Mouse (Mus musculus) hindbrain, embryonic 16.5 days (tissue): ENCODE measurements at regions not wholly inside any gene's neighbourhood (a gene's known extent, or its start where the extent isn't known, plus 50 kb on each side); places are given as distances from the start of the nearest gene placed in this dataset.

Source experiments
- ATAC-seq: fragments of 200-750 bp; cut with Nextera tagmentation; 2 replicates; pipeline ENCODE4 v1.8.0; 2017; ENCODE audit warnings: moderate TSS enrichment, moderate library complexity
- H3K27ac ChIP-seq: fragments of 300-500 bp; sonication (generic); 2 replicates; pipeline ENCODE4 v1.5.1; 2014; ENCODE audit warnings: low read depth, mild to moderate bottlenecking, control low read depth, low read length, moderate library complexity
- H3K27me3 ChIP-seq: fragments of 300-500 bp; sonication (generic); replicated peaks from 2 replicates; pipeline ENCODE4 v1.6.1; 2014; ENCODE audit warnings: low read length; ENCODE audit not compliant: control insufficient read depth, insufficient read depth
- H3K36me3 ChIP-seq: fragments of 300-500 bp; sonication (generic); 2 replicates; pipeline ENCODE4 v1.6.1; 2014; ENCODE audit warnings: mild to moderate bottlenecking, low read length, moderate library complexity, mixed read lengths; ENCODE audit not compliant: control insufficient read depth, insufficient read depth
- H3K4me1 ChIP-seq: fragments of 300-500 bp; sonication (generic); 2 replicates; pipeline ENCODE4 v1.6.1; 2014; ENCODE audit warnings: low read depth, low read length; ENCODE audit not compliant: control insufficient read depth, insufficient read depth
- H3K4me2 ChIP-seq: fragments of 300-500 bp; sonication (generic); 2 replicates; pipeline ENCODE4 v1.6.1; 2014; ENCODE audit warnings: mild to moderate bottlenecking, low read length, control low read depth, moderate library complexity
- H3K4me3 ChIP-seq: fragments of 300-500 bp; sonication (generic); 2 replicates; pipeline ENCODE4 v1.5.1; 2014; ENCODE audit warnings: mild to moderate bottlenecking, low read length, control low read depth, moderate library complexity
- H3K9ac ChIP-seq: fragments of 300-500 bp; sonication (generic); 2 replicates; pipeline ENCODE4 v1.6.1; 2014; ENCODE audit warnings: low read depth, mild to moderate bottlenecking, control low read depth, low read length, moderate library complexity
- H3K9me3 ChIP-seq: fragments of 300-500 bp; sonication (generic); 2 replicates; pipeline ENCODE4 v1.6.1; 2014; ENCODE audit warnings: mild to moderate bottlenecking, low read length, moderate library complexity; ENCODE audit not compliant: control insufficient read depth
- WGBS: fragments of 180-500 bp; shearing (Covaris S2); extraction: QIAGEN DNeasy Blood & Tissue Kit; methylation state at CpG from one replicate; pipeline ENCODE4 v1.1.7; 2014; 5-methylcytosine and 5-hydroxymethylcytosine counted together

DNA sequence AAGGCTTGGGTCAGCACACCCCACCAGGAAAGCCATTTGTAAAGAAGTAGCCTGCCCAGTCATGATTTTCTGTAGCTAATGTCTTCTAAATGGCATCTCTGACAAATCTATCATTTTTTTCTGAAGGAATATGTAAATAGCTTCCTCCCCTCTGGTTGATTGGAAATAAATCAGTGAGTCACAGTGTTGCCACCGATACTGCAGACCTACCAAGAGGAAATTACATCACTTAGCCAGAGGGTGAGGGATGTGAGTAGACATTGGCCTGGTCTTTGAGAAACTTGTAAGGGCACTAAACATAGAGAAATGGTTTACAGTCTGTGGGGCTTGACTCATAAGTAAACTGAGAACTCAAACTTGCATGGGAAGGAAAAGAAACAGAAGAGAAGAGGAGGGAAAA, 163.1 kb upstream of the 4930412O13Rik start:
- Histone ChIP-seq H3K36me3 (no peaks in the 10 kb centered on the region), H3K4me2 (no peak overlapping the region), H3K4me1 (no peaks in the 10 kb centered on the region), H3K27me3 (no peaks in the 10 kb centered on the region), H3K9ac (no peak overlapping the region), H3K9me3 (no peaks in the 10 kb centered on the region), H3K27ac (no peak overlapping the region), H3K4me3 (no peak overlapping the region)
- 79% methylated on average over 1 of the region's 1 CpGs for WGBS
- no peak for ATAC-seq

DNA sequence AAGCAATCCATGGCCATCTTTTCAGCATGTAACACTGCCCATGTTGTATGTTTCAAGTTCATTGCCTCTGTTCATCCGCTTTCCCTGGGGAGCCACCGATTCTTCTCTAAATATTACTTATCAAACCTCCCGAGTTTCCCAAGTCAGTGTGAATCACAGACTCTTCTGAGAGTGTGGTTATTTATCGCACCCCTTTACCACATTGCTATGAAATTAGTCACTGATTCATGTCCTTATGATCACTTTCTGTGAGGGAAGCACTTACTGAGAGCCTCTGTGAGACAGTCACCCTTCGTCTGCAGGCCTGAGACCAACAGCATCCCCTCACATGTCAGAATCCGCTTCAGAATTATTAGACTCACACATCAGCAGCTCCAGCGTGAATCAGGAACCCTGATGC, 147.8 kb upstream of the 4930412O13Rik start:
- no peak for ATAC-seq
- H3K4me3 ChIP-seq = no peak overlapping the region

DNA sequence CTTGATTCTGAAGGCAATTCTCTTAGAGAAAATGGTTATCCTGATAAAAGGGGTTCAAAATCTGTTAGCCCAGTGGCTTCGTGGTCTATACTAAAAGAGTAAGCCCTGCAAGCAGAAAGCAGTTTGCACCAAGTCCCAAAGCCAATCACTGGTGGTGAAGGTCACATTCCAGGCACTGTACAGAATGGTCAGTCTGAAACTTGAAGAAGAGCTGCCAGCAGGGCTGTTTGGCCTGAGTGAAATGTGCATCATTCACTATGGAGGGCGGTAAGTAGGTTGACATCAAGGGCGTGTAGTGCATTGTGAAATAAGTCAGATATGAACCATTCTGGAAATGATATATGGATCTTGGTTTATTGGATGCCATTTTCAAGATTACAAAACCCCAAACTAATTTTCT, 136.9 kb upstream of the 4930412O13Rik start:
- Histone ChIP-seq H3K27ac (no peak overlapping the region), H3K4me1 (no peaks in the 10 kb centered on the region), H3K9me3 (no peaks in the 10 kb centered on the region), H3K4me2 (no peak overlapping the region), H3K36me3 (no peaks in the 10 kb centered on the region), H3K4me3 (no peak overlapping the region), H3K9ac (no peak overlapping the region), H3K27me3 (no peaks in the 10 kb centered on the region)
- no peak for ATAC-seq
- WGBS = 91% methylated on average over 3 of the region's 3 CpGs

More for the DNA sequence above, 147.8 kb upstream of the 4930412O13Rik start:
- no peak overlapping the region for H3K9ac ChIP-seq
- no peak overlapping the region for H3K27ac ChIP-seq
- H3K4me2 ChIP-seq = no peak overlapping the region
- H3K9me3 ChIP-seq = no peaks in the 10 kb centered on the region
- WGBS = 89% methylated on average over 7 of the region's 7 CpGs
- H3K36me3 ChIP-seq = no peaks in the 10 kb centered on the region
- H3K4me1 ChIP-seq = no peaks in the 10 kb centered on the region
- no peaks in the 10 kb centered on the region for H3K27me3 ChIP-seq

DNA sequence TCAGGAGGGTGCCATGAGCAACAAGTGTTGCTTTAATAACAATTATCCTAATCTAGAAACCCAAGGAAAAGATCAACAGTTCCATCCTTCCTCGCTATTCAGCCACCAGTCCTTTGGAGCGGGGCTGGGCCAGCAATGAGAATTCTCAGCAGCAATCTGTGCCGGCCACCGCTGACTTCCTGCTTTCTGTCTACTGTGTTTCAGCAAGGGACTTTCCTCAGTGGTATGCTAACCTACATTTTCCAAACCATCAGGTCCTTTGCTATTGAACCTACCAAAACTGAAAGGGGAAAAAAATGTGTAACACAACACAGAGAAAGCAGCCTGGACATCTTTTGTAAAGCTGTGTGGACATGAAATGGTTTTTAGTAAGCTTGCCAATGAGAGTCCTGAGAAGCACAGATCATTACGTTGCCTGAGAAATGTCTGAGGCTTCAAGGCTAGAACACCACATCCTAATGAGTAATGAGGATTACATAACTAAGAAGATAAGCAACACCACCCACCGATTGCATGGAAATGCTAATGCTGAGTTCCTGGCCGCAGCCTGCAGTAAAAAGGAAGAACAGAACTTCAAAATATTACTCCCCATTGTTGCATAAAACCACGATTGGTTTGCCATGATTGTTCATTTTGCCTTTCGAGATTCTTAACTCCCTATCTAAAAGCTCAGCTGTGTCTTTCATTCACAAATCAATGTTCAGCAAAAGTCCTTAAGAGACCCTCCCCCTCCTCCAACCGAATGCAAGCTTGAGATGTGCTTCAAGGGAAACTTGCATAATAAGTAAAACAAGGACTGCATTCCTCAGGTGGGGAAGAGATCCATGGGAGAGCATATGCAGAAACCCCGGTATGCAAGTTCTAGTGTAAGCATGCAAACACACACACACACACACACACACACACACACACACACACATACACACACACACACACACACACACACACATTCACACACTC, 130.9 kb upstream of the 4930412O13Rik start:
- WGBS = 42% methylated on average over 11 of the region's 11 CpGs
- no peak overlapping the region for H3K4me3 ChIP-seq
- no peak overlapping the region for H3K4me2 ChIP-seq
- H3K9ac ChIP-seq = no peak overlapping the region
- no peak overlapping the region for H3K27ac ChIP-seq
- H3K4me1 ChIP-seq = no peaks in the 10 kb centered on the region
- H3K36me3 ChIP-seq = no peaks in the 10 kb centered on the region
- no peaks in the 10 kb centered on the region for H3K9me3 ChIP-seq
- no peak for ATAC-seq
- H3K27me3 ChIP-seq = no peaks in the 10 kb centered on the region

DNA sequence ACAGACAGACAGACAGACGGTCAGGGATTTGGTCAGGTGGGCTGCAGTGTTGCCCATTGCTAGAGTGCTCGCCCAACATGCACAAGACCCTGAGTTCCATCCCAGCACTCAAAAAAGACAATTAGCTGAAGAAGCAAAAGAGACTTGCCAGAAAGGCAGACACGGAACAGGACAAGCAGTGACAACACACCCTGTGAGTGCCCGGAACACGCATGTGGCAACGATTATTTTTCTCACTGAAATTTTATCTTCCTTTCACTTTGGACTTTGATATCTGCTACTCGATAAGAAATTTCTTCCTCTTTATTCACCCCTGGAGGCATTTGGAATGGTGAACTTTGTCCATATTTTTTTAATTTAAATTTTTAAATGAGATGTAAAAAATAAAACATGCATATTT, 127.4 kb upstream of the 4930412O13Rik start:
- WGBS = 92% methylated on average over 7 of the region's 7 CpGs
- ATAC-seq = no peak
- H3K36me3 ChIP-seq = no peaks in the 10 kb centered on the region
- no peak overlapping the region for H3K4me3 ChIP-seq
- H3K27ac ChIP-seq = no peak overlapping the region
- no peaks in the 10 kb centered on the region for H3K27me3 ChIP-seq
- no peak overlapping the region for H3K9ac ChIP-seq
- no peak overlapping the region for H3K4me2 ChIP-seq
- no peaks in the 10 kb centered on the region for H3K9me3 ChIP-seq
- no peaks in the 10 kb centered on the region for H3K4me1 ChIP-seq

DNA sequence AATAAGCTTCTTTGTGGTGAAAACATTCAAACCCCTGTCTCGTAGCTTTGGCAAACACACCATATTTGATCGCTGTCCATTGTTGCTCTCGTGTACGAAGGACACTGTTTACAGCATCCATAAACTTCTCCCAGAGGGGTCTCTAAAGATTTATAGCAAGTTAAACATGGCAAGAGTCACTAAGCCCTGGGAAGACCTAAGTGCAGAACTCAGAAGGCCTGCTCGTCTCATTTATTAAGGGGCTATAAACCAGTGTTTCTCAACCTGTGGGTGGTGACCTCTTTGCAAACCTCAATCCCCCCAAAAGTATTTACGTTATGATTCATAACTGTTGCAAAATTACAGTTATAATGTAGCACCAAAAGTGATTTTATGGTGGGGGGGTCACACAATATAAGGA, 126.9 kb upstream of the 4930412O13Rik start:
- WGBS = 81% methylated on average over 6 of the region's 6 CpGs
- H3K4me1 ChIP-seq = no peaks in the 10 kb centered on the region
- no peaks in the 10 kb centered on the region for H3K9me3 ChIP-seq
- no peaks in the 10 kb centered on the region for H3K36me3 ChIP-seq
- no peak overlapping the region for H3K27ac ChIP-seq
- H3K9ac ChIP-seq = no peak overlapping the region
- no peak overlapping the region for H3K4me2 ChIP-seq
- no peak overlapping the region for H3K4me3 ChIP-seq
- H3K27me3 ChIP-seq = no peaks in the 10 kb centered on the region
- no peak for ATAC-seq

DNA sequence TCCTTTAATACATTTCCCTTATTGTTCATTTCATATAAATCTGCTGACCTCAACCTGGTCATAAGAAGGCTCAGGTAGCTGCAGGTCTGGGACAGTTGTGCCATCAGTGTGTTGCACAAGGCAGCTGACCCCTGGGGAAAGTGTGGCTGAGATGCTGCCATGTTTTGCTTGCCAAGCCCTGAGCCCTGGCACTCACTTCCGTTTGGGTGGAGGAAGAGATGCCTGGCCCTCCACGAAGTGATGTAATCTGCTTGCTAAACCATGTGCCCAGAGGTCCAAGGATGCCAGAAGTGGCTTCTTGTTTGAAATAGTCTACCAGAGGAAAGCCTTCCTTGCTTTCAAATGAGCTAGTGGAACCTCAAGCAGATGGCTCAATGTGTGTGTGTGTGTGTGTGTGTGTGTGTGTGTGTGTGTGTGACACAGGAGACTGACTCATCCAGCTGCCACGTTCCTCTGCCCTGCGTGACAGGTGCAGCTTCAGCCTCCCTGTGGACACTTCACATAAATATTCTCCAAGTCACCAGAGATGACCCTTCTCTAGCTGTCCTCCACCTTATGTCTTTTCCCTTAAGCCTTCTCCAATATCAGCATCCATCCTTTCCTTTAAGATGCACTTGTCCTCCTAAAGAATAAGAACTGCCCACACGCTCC, 123.2 kb upstream of the 4930412O13Rik start:
- 81% methylated on average over 5 of the region's 5 CpGs for WGBS
- Histone ChIP-seq H3K9ac (no peak overlapping the region), H3K4me1 (no peaks in the 10 kb centered on the region), H3K36me3 (no peaks in the 10 kb centered on the region), H3K4me2 (no peak overlapping the region), H3K27me3 (no peaks in the 10 kb centered on the region), H3K27ac (no peak overlapping the region), H3K4me3 (no peak overlapping the region), H3K9me3 (no peaks in the 10 kb centered on the region)
- no peak for ATAC-seq

DNA sequence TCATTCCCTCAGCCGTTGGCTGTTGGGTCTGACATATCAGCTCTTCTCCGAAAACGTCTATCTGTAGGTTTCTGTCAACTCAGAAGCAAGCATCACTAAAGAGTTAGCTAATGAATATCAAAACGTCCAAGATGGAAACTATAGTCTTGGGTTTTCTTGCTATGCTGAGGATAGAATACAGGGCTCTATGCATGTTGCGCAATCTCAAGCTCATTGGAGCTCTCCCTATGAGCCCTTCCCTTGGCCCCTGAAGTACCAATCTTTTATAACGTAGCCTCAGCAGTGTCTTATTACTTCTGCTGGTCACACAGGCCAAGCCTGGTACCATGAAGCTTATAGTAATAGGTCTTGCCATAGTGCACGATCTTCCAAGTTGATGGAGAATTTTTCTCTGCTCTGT, 122.1 kb upstream of the 4930412O13Rik start:
- 94% methylated on average over 7 of the region's 7 CpGs for WGBS
- ATAC-seq = no peak
- Histone ChIP-seq H3K9ac (no peak overlapping the region), H3K4me2 (no peak overlapping the region), H3K36me3 (no peaks in the 10 kb centered on the region), H3K4me1 (no peaks in the 10 kb centered on the region), H3K9me3 (no peaks in the 10 kb centered on the region), H3K27ac (no peak overlapping the region), H3K27me3 (no peaks in the 10 kb centered on the region), H3K4me3 (no peak overlapping the region)

DNA sequence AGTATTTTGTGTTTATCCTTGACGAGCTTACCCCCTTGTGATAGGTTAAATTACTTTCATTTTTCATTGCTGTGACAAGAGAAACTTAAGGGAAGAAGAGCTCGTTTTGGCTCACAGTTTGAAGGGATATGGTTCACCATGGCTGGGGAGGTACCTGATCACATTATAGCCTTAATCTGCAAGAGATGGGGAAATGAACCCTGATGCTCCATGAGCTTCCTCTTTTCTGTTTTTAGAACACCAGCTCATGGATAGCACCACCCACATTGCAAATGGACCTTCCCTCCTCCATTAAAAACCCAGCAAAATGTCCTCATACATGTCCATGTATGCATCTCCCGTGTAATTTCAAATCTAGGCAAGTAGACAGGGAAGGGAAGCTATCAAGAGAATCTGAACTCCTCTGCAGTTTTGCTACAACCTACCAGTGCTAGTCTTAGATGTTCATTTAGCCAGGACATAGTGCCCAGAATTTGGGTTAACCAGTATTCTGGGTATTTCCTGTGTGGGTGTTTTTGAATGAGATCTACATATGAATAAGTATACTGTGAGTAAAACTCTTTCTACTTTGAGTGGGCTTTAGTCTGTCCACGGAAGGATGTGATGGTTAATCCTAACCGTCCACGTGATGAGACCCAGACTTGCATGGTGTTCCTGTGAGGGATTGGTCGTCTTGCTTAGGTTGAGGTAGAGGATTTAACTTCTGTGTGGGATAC, 121.5 kb upstream of the 4930412O13Rik start:
- no peak overlapping the region for H3K9ac ChIP-seq
- no peaks in the 10 kb centered on the region for H3K4me1 ChIP-seq
- WGBS = 88% methylated on average over 7 of the region's 7 CpGs
- ATAC-seq = no peak
- H3K9me3 ChIP-seq = no peaks in the 10 kb centered on the region
- H3K4me2 ChIP-seq = no peak overlapping the region
- H3K27me3 ChIP-seq = no peaks in the 10 kb centered on the region
- H3K36me3 ChIP-seq = no peaks in the 10 kb centered on the region
- H3K27ac ChIP-seq = no peak overlapping the region
- no peak overlapping the region for H3K4me3 ChIP-seq
